Mouse (Mus musculus): ENCODE data around the gene Nf2.

GRCm38 (mm10) chr11:4793006-4793405, 56.3 kb downstream of the Nf2 start:
- TF ChIP-seq CTCF (IDR thresholded peaks at IDR 0.05; ENCODE audit: borderline replicate concordance, extremely low read depth, insufficient read depth, insufficient read length), result no peak
- no peak for TF ChIP-seq POLR2A (IDR thresholded peaks at IDR 0.05; ENCODE audit: borderline replicate concordance, extremely low read depth, insufficient read depth, insufficient read length, poor library complexity, severe bottlenecking)

All from brain, embryonic 14.5 days (tissue).